Comparison of ENCODE assay signal across 23 mouse cellular contexts in the genomic region with DNA sequence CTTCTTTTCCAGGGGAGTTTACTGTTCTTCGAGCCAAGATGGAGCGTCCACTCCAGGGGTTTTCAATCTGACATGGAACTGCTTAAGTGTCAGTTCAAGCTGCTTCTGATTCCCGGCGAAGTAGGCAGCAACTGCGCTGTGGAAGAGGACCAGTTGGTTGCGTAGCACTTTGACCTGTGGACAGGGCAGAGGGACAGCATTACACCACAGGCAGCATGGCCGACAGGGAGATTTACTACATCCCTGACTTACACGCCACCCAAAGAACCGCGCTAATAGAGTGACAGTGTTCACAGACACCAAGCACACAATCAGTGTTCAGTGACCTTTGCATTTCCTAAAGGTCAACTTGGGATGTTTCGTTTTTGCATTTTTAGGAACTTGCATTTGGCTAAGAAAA.
"Had no signal": no experiment of that assay in that cellular context is flagged by ENCODE, and none has a peak within 500 bp of the region (broad histone marks: within the 10 kb centered on the region; RNA-seq: fewer than 3 reads in every experiment).

No protein-coding gene starts in this region.

- H3K4me2 ChIP-seq: heart, embryonic 11.5 days; heart, embryonic 13.5 days; heart, embryonic 15.5 days; hindbrain, embryonic 13.5 days; hindbrain, embryonic 15.5 days; limb, embryonic 12.5 days; liver, embryonic 13.5 days; liver, embryonic 15.5 days had no signal

- H3K9ac ChIP-seq: forebrain, postnatal 0 days; heart, embryonic 13.5 days; heart, embryonic 15.5 days; hindbrain, embryonic 13.5 days; hindbrain, embryonic 15.5 days; limb, embryonic 12.5 days; liver, embryonic 13.5 days; liver, embryonic 15.5 days had no signal

- H3K36me3 ChIP-seq: hindbrain, embryonic 13.5 days; hindbrain, embryonic 15.5 days had no signal

- H3K27me3 ChIP-seq: heart, embryonic 13.5 days; heart, embryonic 15.5 days; hindbrain, embryonic 13.5 days; hindbrain, embryonic 15.5 days; limb, embryonic 12.5 days; liver, embryonic 13.5 days; liver, embryonic 15.5 days had no signal

- H3K9me3 ChIP-seq: heart, embryonic 13.5 days; heart, embryonic 15.5 days; hindbrain, embryonic 13.5 days; hindbrain, embryonic 15.5 days; limb, embryonic 10.5 days; limb, embryonic 12.5 days; liver, embryonic 13.5 days; liver, embryonic 15.5 days had no signal

- ATAC-seq: forebrain, postnatal 0 days; hindbrain, postnatal 0 days; intestine, embryonic 16.5 days had no signal

- DNase-seq: forebrain, postnatal 0 days; gastrocnemius, postnatal 14 days; gastrocnemius, postnatal 36 days; heart, adult 11 months; heart, adult 2 months; heart, postnatal 14 days; heart, postnatal 36 days; kidney, adult 18-20 months; kidney, postnatal 14 days; liver, embryonic 13.5 days had no signal

- H3K4me3 ChIP-seq: heart, adult 2 months; heart, embryonic 13.5 days; heart, embryonic 15.5 days; hindbrain, embryonic 13.5 days; hindbrain, embryonic 15.5 days; layer of hippocampus, adult 2 months; left cerebral cortex, adult 2 months; limb, embryonic 10.5 days; limb, embryonic 12.5 days; liver, embryonic 13.5 days; liver, embryonic 15.5 days had no signal

- H3K27ac ChIP-seq: heart, adult 2 months; heart, embryonic 13.5 days; heart, embryonic 15.5 days; hindbrain, embryonic 13.5 days; hindbrain, embryonic 15.5 days; hindbrain, postnatal 0 days; kidney, postnatal 0 days; layer of hippocampus, adult 2 months; left cerebral cortex, adult 2 months; limb, embryonic 10.5 days; limb, embryonic 12.5 days; liver, embryonic 13.5 days; liver, embryonic 15.5 days had no signal

- H3K4me1 ChIP-seq: hindbrain, embryonic 15.5 days; liver, embryonic 15.5 days had no signal
